Mouse (Mus musculus): ENCODE measurements around the gene Slc4a4. TPM values are rescaled to one million over a fixed set of nuclear protein-coding genes. Genes with fewer than 3 reads are reported as not detected.
A peak's percentile ranks its signal among the peaks of the same experiment; 100 is the strongest.

Slc4a4 gene
- polyA plus RNA-seq, 1 experiment from 2014 or later = 0.98 TPM

GRCm38 (mm10) chr5:89194654-89195053 lies 308.0 kb downstream of the Slc4a4 start:
- 93% methylated on average over 3 of the region's 3 CpGs for WGBS
- no peaks in the 10 kb centered on the region for H3K36me3 ChIP-seq (ENCODE audit: control insufficient read depth, insufficient read depth, low read length)
- no peak overlapping the region for H3K4me2 ChIP-seq (ENCODE audit: low read length)
- DNase-seq (ENCODE audit: low spot score) = no peak
- ATAC-seq = no peak
- no peaks in the 10 kb centered on the region for H3K27me3 ChIP-seq (replicated peaks; ENCODE audit: control insufficient read depth, insufficient read depth, low read length)
- no peak overlapping the region for H3K27ac ChIP-seq (ENCODE audit: low read depth, low read length)
- H3K4me1 ChIP-seq (ENCODE audit: control insufficient read depth, insufficient read depth, low read length) = no peaks in the 10 kb centered on the region
- H3K9me3 ChIP-seq (replicated peaks; ENCODE audit: control insufficient read depth, low read length) = no peaks in the 10 kb centered on the region
- no peak overlapping the region for H3K9ac ChIP-seq (ENCODE audit: low read length)
- H3K4me3 ChIP-seq (ENCODE audit: low read depth, low read length) = no peak overlapping the region

- Histone ChIP-seq H3K36me3 (ENCODE audit: control insufficient read depth, insufficient read depth, low read length) (no peaks in the 10 kb centered on the region), H3K9me3 (replicated peaks; ENCODE audit: control insufficient read depth, low read length) (no peaks in the 10 kb centered on the region), H3K27ac (ENCODE audit: low read depth, low read length) (no peak overlapping the region), H3K9ac (ENCODE audit: low read length) (no peak overlapping the region), H3K27me3 (replicated peaks; ENCODE audit: control insufficient read depth, insufficient read depth, low read length) (no peaks in the 10 kb centered on the region), H3K4me1 (ENCODE audit: control insufficient read depth, insufficient read depth, low read length) (no peaks in the 10 kb centered on the region), H3K4me3 (ENCODE audit: low read depth, low read length) (no peak overlapping the region), H3K4me2 (ENCODE audit: low read length) (no peak overlapping the region)
- no peak for DNase-seq (ENCODE audit: low spot score)
- ATAC-seq = no peak
- WGBS = 80% methylated on average over 2 of the region's 2 CpGs
Measured at GRCm38 (mm10) chr5:89198501-89198900, 311.9 kb downstream of the Slc4a4 start.

DNA sequence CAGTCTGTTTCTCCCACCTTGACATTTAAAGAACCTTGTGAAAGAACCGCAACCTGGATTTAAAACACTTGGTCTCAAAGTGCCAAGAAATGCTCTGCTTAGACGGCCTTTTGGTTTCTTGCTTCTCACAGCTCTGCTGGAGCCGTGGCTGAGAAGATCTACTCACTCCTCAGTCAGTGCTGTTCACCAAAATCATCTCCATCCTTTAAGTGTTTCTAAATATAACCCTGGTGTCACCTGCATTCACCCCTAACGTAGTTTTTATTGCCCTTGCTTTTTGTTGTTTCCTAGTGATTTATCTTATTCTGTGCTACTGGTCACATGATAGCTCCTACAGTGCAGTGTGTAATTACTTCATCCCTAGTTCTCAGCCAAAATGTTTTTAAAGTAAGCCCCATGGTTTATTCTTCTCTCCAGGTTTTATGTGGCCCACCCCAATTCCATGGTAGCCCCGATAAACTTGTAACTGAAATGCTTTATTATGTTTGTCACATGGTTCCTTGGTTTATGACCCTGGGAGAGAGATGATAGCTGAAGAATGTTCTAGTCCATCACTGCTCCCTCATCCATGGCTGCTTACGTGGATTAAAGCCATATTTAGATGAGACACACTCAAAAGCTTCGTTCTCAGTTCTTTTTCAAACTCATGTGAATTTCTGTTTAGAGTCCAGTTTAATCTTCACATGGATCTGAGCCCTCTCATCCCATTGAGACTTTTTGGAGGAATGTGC lies 323.5 kb downstream of the Slc4a4 start:
- Histone ChIP-seq H3K9me3 (replicated peaks; ENCODE audit: control insufficient read depth, low read length) (no peaks in the 10 kb centered on the region), H3K4me2 (ENCODE audit: low read length) (no peak overlapping the region), H3K9ac (ENCODE audit: low read length) (no peak overlapping the region), H3K36me3 (ENCODE audit: control insufficient read depth, insufficient read depth, low read length) (no peaks in the 10 kb centered on the region), H3K4me1 (ENCODE audit: control insufficient read depth, insufficient read depth, low read length) (no peaks in the 10 kb centered on the region), H3K4me3 (ENCODE audit: low read depth, low read length) (no peak overlapping the region), H3K27ac (ENCODE audit: low read depth, low read length) (no peak overlapping the region), H3K27me3 (replicated peaks; ENCODE audit: control insufficient read depth, insufficient read depth, low read length) (no peaks in the 10 kb centered on the region)
- DNase-seq (ENCODE audit: low spot score) (no peak), ATAC-seq (no peak)
- 86% methylated on average over 7 of the region's 7 CpGs for WGBS

DNA sequence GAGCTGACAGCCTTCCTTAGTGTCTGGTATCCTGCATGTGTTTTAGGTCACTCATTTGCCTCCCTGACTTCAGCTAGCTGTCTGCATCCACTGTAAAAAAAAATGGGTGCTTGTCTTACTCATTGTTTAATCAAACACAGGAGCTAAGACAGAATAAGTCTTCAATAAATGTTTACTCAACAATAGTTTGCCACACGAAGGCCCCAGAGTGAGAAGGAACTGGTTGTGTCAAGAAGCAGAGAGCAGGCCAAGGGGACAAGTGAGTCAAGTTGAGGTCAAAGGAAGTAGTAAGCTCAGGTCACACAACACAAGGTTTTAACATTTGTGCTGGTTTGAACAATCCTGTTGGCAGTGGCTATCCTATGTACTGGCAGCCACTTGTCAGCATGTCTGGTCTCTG lies 324.4 kb downstream of the Slc4a4 start:
- Histone ChIP-seq H3K9me3 (replicated peaks; ENCODE audit: control insufficient read depth, low read length) (no peaks in the 10 kb centered on the region), H3K27me3 (replicated peaks; ENCODE audit: control insufficient read depth, insufficient read depth, low read length) (no peaks in the 10 kb centered on the region), H3K27ac (ENCODE audit: low read depth, low read length) (no peak overlapping the region), H3K4me2 (ENCODE audit: low read length) (no peak overlapping the region), H3K4me1 (ENCODE audit: control insufficient read depth, insufficient read depth, low read length) (no peaks in the 10 kb centered on the region), H3K9ac (ENCODE audit: low read length) (no peak overlapping the region), H3K36me3 (ENCODE audit: control insufficient read depth, insufficient read depth, low read length) (no peaks in the 10 kb centered on the region), H3K4me3 (ENCODE audit: low read depth, low read length) (no peak overlapping the region)
- ATAC-seq (no peak), DNase-seq (ENCODE audit: low spot score) (no peak)
- whole genome bisulfite sequencing = 79% methylated on average over 1 of the region's 1 CpGs

- no peaks in the 10 kb centered on the region for H3K27me3 ChIP-seq (replicated peaks; ENCODE audit: control insufficient read depth, insufficient read depth, low read length)
- no peak overlapping the region for H3K4me3 ChIP-seq (ENCODE audit: low read depth, low read length)
- WGBS = 82% methylated on average over 8 of the region's 8 CpGs
- no peak overlapping the region for H3K9ac ChIP-seq (ENCODE audit: low read length)
- no peak for DNase-seq (ENCODE audit: low spot score)
- H3K36me3 ChIP-seq (ENCODE audit: control insufficient read depth, insufficient read depth, low read length) = no peaks in the 10 kb centered on the region
- no peak overlapping the region for H3K27ac ChIP-seq (ENCODE audit: low read depth, low read length)
- no peaks in the 10 kb centered on the region for H3K9me3 ChIP-seq (replicated peaks; ENCODE audit: control insufficient read depth, low read length)
- H3K4me2 ChIP-seq (ENCODE audit: low read length) = no peak overlapping the region
- no peak for ATAC-seq
- H3K4me1 ChIP-seq (ENCODE audit: control insufficient read depth, insufficient read depth, low read length) = no peaks in the 10 kb centered on the region
Measured at GRCm38 (mm10) chr5:89218222-89218621, 331.6 kb downstream of the Slc4a4 start.

GRCm38 (mm10) chr5:89218709-89219108 lies 332.1 kb downstream of the Slc4a4 start:
- ATAC-seq (no peak), DNase-seq (ENCODE audit: low spot score) (no peak)
- no peaks in the 10 kb centered on the region for H3K36me3 ChIP-seq (ENCODE audit: control insufficient read depth, insufficient read depth, low read length)
- no peaks in the 10 kb centered on the region for H3K27me3 ChIP-seq (replicated peaks; ENCODE audit: control insufficient read depth, insufficient read depth, low read length)
- no peak overlapping the region for H3K27ac ChIP-seq (ENCODE audit: low read depth, low read length)
- H3K4me1 ChIP-seq (ENCODE audit: control insufficient read depth, insufficient read depth, low read length) = no peaks in the 10 kb centered on the region
- H3K4me3 ChIP-seq (ENCODE audit: low read depth, low read length) = no peak overlapping the region
- H3K9ac ChIP-seq (ENCODE audit: low read length) = no peak overlapping the region
- H3K9me3 ChIP-seq (replicated peaks; ENCODE audit: control insufficient read depth, low read length) = no peaks in the 10 kb centered on the region
- 83% methylated on average over 6 of the region's 6 CpGs for WGBS
- H3K4me2 ChIP-seq (ENCODE audit: low read length) = no peak overlapping the region

DNA sequence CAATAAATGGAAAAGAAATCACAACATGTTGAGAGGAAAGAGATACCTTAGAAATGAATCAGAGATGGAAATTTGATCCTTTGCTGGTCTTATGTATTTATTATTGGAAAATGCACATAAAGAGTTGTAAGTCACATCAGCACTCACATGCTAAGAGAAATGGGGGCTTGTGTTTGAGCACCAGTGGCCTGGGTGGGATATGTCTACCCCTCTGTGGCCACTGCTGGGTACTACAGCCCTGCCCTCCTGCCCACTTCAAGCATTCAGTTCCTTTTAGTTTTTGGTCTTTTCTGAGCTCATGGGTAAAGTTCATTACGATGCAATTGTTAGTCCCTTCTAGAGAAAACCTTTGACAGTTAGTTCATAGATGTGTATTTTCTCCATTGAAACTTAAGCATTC lies 335.0 kb downstream of the Slc4a4 start:
- ATAC-seq (peak; percentile 86), DNase-seq (ENCODE audit: low spot score) (peak; percentile 50)
- Histone ChIP-seq H3K27me3 (replicated peaks; ENCODE audit: control insufficient read depth, insufficient read depth, low read length) (no peaks in the 10 kb centered on the region), H3K9me3 (replicated peaks; ENCODE audit: control insufficient read depth, low read length) (no peaks in the 10 kb centered on the region), H3K4me3 (ENCODE audit: low read depth, low read length) (no peak overlapping the region), H3K4me1 (ENCODE audit: control insufficient read depth, insufficient read depth, low read length) (no peaks in the 10 kb centered on the region), H3K9ac (ENCODE audit: low read length) (no peak overlapping the region), H3K4me2 (ENCODE audit: low read length) (no peak overlapping the region), H3K27ac (ENCODE audit: low read depth, low read length) (no peak overlapping the region), H3K36me3 (ENCODE audit: control insufficient read depth, insufficient read depth, low read length) (no peaks in the 10 kb centered on the region)
- 51% methylated on average over 1 of the region's 1 CpGs for WGBS

- Histone ChIP-seq H3K27me3 (replicated peaks; ENCODE audit: control insufficient read depth, insufficient read depth, low read length) (no peaks in the 10 kb centered on the region), H3K4me3 (ENCODE audit: low read depth, low read length) (no peak overlapping the region), H3K27ac (ENCODE audit: low read depth, low read length) (no peak overlapping the region), H3K4me2 (ENCODE audit: low read length) (no peak overlapping the region), H3K4me1 (ENCODE audit: control insufficient read depth, insufficient read depth, low read length) (no peaks in the 10 kb centered on the region), H3K9ac (ENCODE audit: low read length) (no peak overlapping the region), H3K36me3 (ENCODE audit: control insufficient read depth, insufficient read depth, low read length) (no peaks in the 10 kb centered on the region), H3K9me3 (replicated peaks; ENCODE audit: control insufficient read depth, low read length) (no peaks in the 10 kb centered on the region)
- DNase-seq (ENCODE audit: low spot score) (no peak), ATAC-seq (0 out of 2 replicates have a peak, but pooled peaks have one; percentile 32)
- WGBS = 44% methylated on average over 10 of the region's 10 CpGs
Measured at GRCm38 (mm10) chr5:89223061-89223740, 336.6 kb downstream of the Slc4a4 start.

GRCm38 (mm10) chr5:89223744-89224368 lies 337.2 kb downstream of the Slc4a4 start:
- Histone ChIP-seq H3K4me2 (ENCODE audit: low read length) (no peak overlapping the region), H3K27me3 (replicated peaks; ENCODE audit: control insufficient read depth, insufficient read depth, low read length) (no peaks in the 10 kb centered on the region), H3K9ac (ENCODE audit: low read length) (no peak overlapping the region), H3K27ac (ENCODE audit: low read depth, low read length) (no peak overlapping the region), H3K4me1 (ENCODE audit: control insufficient read depth, insufficient read depth, low read length) (no peaks in the 10 kb centered on the region), H3K4me3 (ENCODE audit: low read depth, low read length) (no peak overlapping the region), H3K9me3 (replicated peaks; ENCODE audit: control insufficient read depth, low read length) (no peaks in the 10 kb centered on the region), H3K36me3 (ENCODE audit: control insufficient read depth, insufficient read depth, low read length) (no peaks in the 10 kb centered on the region)
- WGBS = 33% methylated on average over 9 of the region's 9 CpGs
- DNase-seq (ENCODE audit: low spot score) = peak; percentile 54
- peak; percentile 59; the same call in 1 of the 2 replicates for ATAC-seq

Data from forebrain, embryonic 14.5 days (tissue).